In the genomic region with DNA sequence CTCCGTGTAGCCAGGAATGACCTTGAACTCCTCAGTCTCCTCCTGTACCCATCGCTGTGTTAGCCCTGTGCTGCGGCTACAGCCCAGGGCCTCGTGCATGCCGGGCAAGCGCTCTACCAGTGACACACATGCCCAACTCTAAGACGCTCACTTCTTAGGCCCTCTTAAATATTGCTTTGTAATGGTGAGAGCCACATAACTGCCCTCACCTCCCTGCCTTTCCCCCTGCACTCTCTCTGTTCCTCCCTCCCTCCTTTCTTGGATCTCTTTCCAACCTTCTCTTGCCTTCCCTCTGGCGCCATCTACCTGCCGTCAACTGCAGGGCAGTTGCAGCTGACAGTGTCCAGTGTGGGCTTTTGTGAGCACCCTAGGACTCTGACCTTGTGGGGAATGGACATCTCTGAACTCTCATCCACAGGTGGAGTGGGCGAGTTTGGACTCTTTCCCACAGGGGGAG, we compare ENCODE assay signal across 8 mouse cellular contexts. TPM values are rescaled to one million over a fixed set of nuclear protein-coding genes. Genes with fewer than 3 reads are reported as not detected.
DNase-seq lines count a peak whose midpoint lies in the region; ATAC-seq and TF ChIP-seq lines count a peak whose summit lies in the region.

No protein-coding gene starts in this region.

- H3K9me3 ChIP-seq in embryonic facial prominence, embryonic 10.5 days: no peaks in the 10 kb centered on the region
- H3K9me3 ChIP-seq in limb, embryonic 11.5 days (ENCODE audit: control insufficient read depth, low read length): no peaks in the 10 kb centered on the region
- no peaks in the 10 kb centered on the region for H3K9me3 ChIP-seq in midbrain, embryonic 13.5 days

- H3K4me2 ChIP-seq in limb, embryonic 11.5 days (ENCODE audit: low read depth, severe bottlenecking): no peak overlapping the region
- H3K4me2 ChIP-seq in midbrain, embryonic 13.5 days (replicated peaks): no peak overlapping the region

- H3K9ac ChIP-seq in heart, adult 2 months (ENCODE audit: low read depth, low read length): no peak overlapping the region
- H3K9ac ChIP-seq in limb, embryonic 11.5 days (ENCODE audit: low read length): no peak overlapping the region
- H3K9ac ChIP-seq in midbrain, embryonic 13.5 days (replicated peaks): no peak overlapping the region

- H3K79me2 ChIP-seq in heart, adult 2 months (replicated peaks; ENCODE audit: control insufficient read depth, insufficient read depth, low read length): no peaks in the 10 kb centered on the region

- whole genome bisulfite sequencing in embryonic facial prominence, embryonic 10.5 days: 33% methylated on average over 10 of the region's 10 CpGs
- WGBS in heart, adult 2 months: 21% methylated on average over 10 of the region's 10 CpGs
- WGBS in kidney, adult 2 months: 28% methylated on average over 10 of the region's 10 CpGs
- WGBS in limb, embryonic 11.5 days: 30% methylated on average over 10 of the region's 10 CpGs
- WGBS in midbrain, embryonic 13.5 days: 39% methylated on average over 10 of the region's 10 CpGs
- 27% methylated on average over 10 of the region's 10 CpGs for WGBS in small intestine, adult 2 months

- peak; percentile 92 for TF ChIP-seq EP300 in heart, adult 2 months (IDR thresholded peaks at IDR 0.05; ENCODE audit: insufficient read depth, low read depth, low read length)

- H3K4me3 ChIP-seq in embryonic facial prominence, embryonic 10.5 days: no peak overlapping the region
- H3K4me3 ChIP-seq in heart, adult 2 months: no peak overlapping the region
- H3K4me3 ChIP-seq in kidney, adult 2 months (ENCODE audit: insufficient read depth, low read depth, low read length): no peak overlapping the region
- no peak overlapping the region for H3K4me3 ChIP-seq in limb, embryonic 11.5 days (ENCODE audit: low read depth, low read length)
- no peak overlapping the region for H3K4me3 ChIP-seq in midbrain, embryonic 13.5 days (replicated peaks)
- no peak overlapping the region for H3K4me3 ChIP-seq in small intestine, adult 2 months (ENCODE audit: low read depth, low read length)

- TF ChIP-seq CTCF in heart, adult 2 months (IDR thresholded peaks at IDR 0.05): peak; percentile 95
- peak; percentile 98 for TF ChIP-seq CTCF in kidney, adult 2 months (conservative IDR thresholded peaks at IDR 0.05; ENCODE audit: insufficient read depth, insufficient read length, low read depth, low read length)
- TF ChIP-seq CTCF in small intestine, adult 2 months (IDR thresholded peaks at IDR 0.05; ENCODE audit: extremely low read depth, insufficient read length, insufficient replicate concordance, low read depth, low read length): peak; percentile 85; the same call in 1 of the 2 replicates

- peaks cover 24% of the 10 kb centered on the region for H3K4me1 ChIP-seq in embryonic facial prominence, embryonic 10.5 days
- peaks cover 3% of the 10 kb centered on the region; the same call in 1 of the 2 replicates for H3K4me1 ChIP-seq in heart, adult 2 months (ENCODE audit: control insufficient read depth, insufficient read depth, low read length)
- no peaks in the 10 kb centered on the region for H3K4me1 ChIP-seq in kidney, adult 2 months (ENCODE audit: control insufficient read depth, insufficient read depth, low read length)
- no peaks in the 10 kb centered on the region for H3K4me1 ChIP-seq in limb, embryonic 11.5 days (ENCODE audit: control insufficient read depth, insufficient read depth, low read length)
- H3K4me1 ChIP-seq in midbrain, embryonic 13.5 days (replicated peaks): no peaks in the 10 kb centered on the region
- H3K4me1 ChIP-seq in small intestine, adult 2 months (ENCODE audit: control insufficient read depth, insufficient read depth, insufficient read length, low read length): peaks cover 2% of the 10 kb centered on the region; the same call in 1 of the 2 replicates

- 0 out of 2 replicates have a peak overlapping the region, but pooled peaks have one; percentile 30 for H3K27ac ChIP-seq in embryonic facial prominence, embryonic 10.5 days (replicated peaks)
- peak overlapping the region; percentile 51; the same call in 1 of the 2 replicates for H3K27ac ChIP-seq in heart, adult 2 months
- H3K27ac ChIP-seq in kidney, adult 2 months (ENCODE audit: insufficient read depth, low read depth, low read length): no peak overlapping the region
- H3K27ac ChIP-seq in limb, embryonic 11.5 days (replicated peaks; ENCODE audit: low read depth, low read length): no peak overlapping the region
- no peak overlapping the region for H3K27ac ChIP-seq in midbrain, embryonic 13.5 days
- no peak overlapping the region for H3K27ac ChIP-seq in small intestine, adult 2 months (ENCODE audit: insufficient read depth, low read depth, low read length)

- peak; percentile 89 for DNase-seq in adrenal gland, postnatal 14 days
- peak; percentile 81 for DNase-seq in embryonic facial prominence, embryonic 10.5 days (ENCODE audit: low spot score)
- DNase-seq in heart, adult 2 months: peak; percentile 73 to 80
- peak; percentile 83 for DNase-seq in kidney, adult 2 months
- peak; percentile 88 for DNase-seq in limb, embryonic 11.5 days (ENCODE audit: low spot score)

- no peak; the same call in 1 of the 2 replicates for TF ChIP-seq POLR2A in heart, adult 2 months (IDR thresholded peaks at IDR 0.05; ENCODE audit: insufficient read depth, low read depth, low read length)
- no peak for TF ChIP-seq POLR2A in kidney, adult 2 months (IDR thresholded peaks at IDR 0.05; ENCODE audit: low read depth, low read length)
- no peak for TF ChIP-seq POLR2A in small intestine, adult 2 months (IDR thresholded peaks at IDR 0.05; ENCODE audit: low read depth, low read length)

- intact Hi-C loops in heart, adult 2 months (cut with DNase I): loop anchor here (2.0 to 10.0 kb wide), 4 partner anchors 36 to 606 kb away; a partner anchor contains a TSS

- ATAC-seq in limb, embryonic 11.5 days (ENCODE audit: insufficient number of reproducible peaks, low FRiP score, low TSS enrichment, low read depth): peak; percentile 45
- peak; percentile 84 for ATAC-seq in midbrain, embryonic 13.5 days
- no peak for ATAC-seq in activated CD4-positive, CD25-positive, alpha-beta regulatory T cell, adult 4 months

- no peaks in the 10 kb centered on the region for H3K36me3 ChIP-seq in embryonic facial prominence, embryonic 10.5 days (replicated peaks)
- H3K36me3 ChIP-seq in heart, adult 2 months (ENCODE audit: control insufficient read depth, insufficient read depth, low read length): no peaks in the 10 kb centered on the region
- no peaks in the 10 kb centered on the region for H3K36me3 ChIP-seq in kidney, adult 2 months (ENCODE audit: control insufficient read depth, insufficient read depth, low read length)
- no peaks in the 10 kb centered on the region for H3K36me3 ChIP-seq in limb, embryonic 11.5 days (ENCODE audit: control insufficient read depth, insufficient read depth, low read length)
- H3K36me3 ChIP-seq in midbrain, embryonic 13.5 days: no peaks in the 10 kb centered on the region
- H3K36me3 ChIP-seq in small intestine, adult 2 months (ENCODE audit: control insufficient read depth, insufficient read depth, low read length): no peaks in the 10 kb centered on the region

- peaks cover 10% of the 10 kb centered on the region for H3K27me3 ChIP-seq in embryonic facial prominence, embryonic 10.5 days (replicated peaks; ENCODE audit: low read depth, poor library complexity, severe bottlenecking)
- no peaks in the 10 kb centered on the region for H3K27me3 ChIP-seq in heart, adult 2 months (ENCODE audit: control insufficient read depth, insufficient read depth, low read length)
- no peaks in the 10 kb centered on the region for H3K27me3 ChIP-seq in kidney, adult 2 months (replicated peaks; ENCODE audit: control insufficient read depth, insufficient read depth, low read length)
- no peaks in the 10 kb centered on the region for H3K27me3 ChIP-seq in limb, embryonic 11.5 days (ENCODE audit: control insufficient read depth, insufficient read depth, low read length)
- 0 out of 2 replicates have a peak, but pooled peaks cover 6% of the 10 kb centered on the region for H3K27me3 ChIP-seq in midbrain, embryonic 13.5 days
- H3K27me3 ChIP-seq in small intestine, adult 2 months (ENCODE audit: control insufficient read depth, insufficient read depth, low read length): no peaks in the 10 kb centered on the region

RNA-seq across cellular contexts. Expression of a gene that starts 38.5 kb away (rescaled TPM):
- 0.15 TPM in 2 replicates for total RNA-seq in adrenal gland, postnatal 14 days (2021)
- polyA plus RNA-seq in embryonic facial prominence, embryonic 10.5 days (2016; fragmentation: Nextera tagmentation; extraction: Ambion mirVana): 0.07 and 0.09 TPM in 2 replicates
- under 1 TPM; 0.08 to 0.11 TPM for total RNA-seq in heart, adult 2 months (2021)
- 0.06 TPM in 1 of 2 replicates, not detected in the other for polyA plus RNA-seq in heart, adult 2 months (2012; rRNA removed)
- polyA plus RNA-seq in kidney, adult 2 months (2012; rRNA removed): 0.03 TPM in 2 replicates
- polyA plus RNA-seq in limb, embryonic 11.5 days (2014; fragmentation: Nextera tagmentation; extraction: Ambion mirVana): 0.11 TPM in 1 of 2 replicates, not detected in the other
- 0.10 and 0.15 TPM in 2 replicates for polyA plus RNA-seq in midbrain, embryonic 13.5 days (2015; fragmentation: Nextera tagmentation; extraction: Ambion mirVana)
- polyA plus RNA-seq in small intestine, adult 2 months (2012; rRNA removed): 0.05 TPM in 1 of 2 replicates, not detected in the other
- polyA plus RNA-seq in activated CD4-positive, CD25-positive, alpha-beta regulatory T cell, adult 4 months (2017; shearing (Covaris generic)): under 1 TPM in 1 of 2 experiments, not detected in 1; 0.17 TPM

Comparison
In these comparisons a context has a peak if more than half of its experiments do, and no peak if none do; other contexts are left out.
1. H3K27ac ChIP-seq: peak in embryonic facial prominence, embryonic 10.5 days (single experiment) and heart, adult 2 months (single experiment); none in kidney, adult 2 months (single experiment), limb, embryonic 11.5 days (single experiment), midbrain, embryonic 13.5 days (single experiment) and small intestine, adult 2 months (single experiment).
2. Peak in every context shown above with its lines, with median percentiles within 50 percentile points of each other: DNase-seq and CTCF ChIP-seq.